Mouse (Mus musculus) intestine, postnatal 0 days (tissue): ENCODE measurements at regions not wholly inside any gene's neighbourhood (a gene's known extent, or its start where the extent isn't known, plus 50 kb on each side); places are given as distances from the start of the nearest gene placed in this dataset.

Experiments used
- ATAC-seq: fragments of 200-750 bp; cut with Nextera tagmentation; 2 replicates; pipeline ENCODE4 v1.8.0; 2017; ENCODE audit warnings: mild to moderate bottlenecking, moderate TSS enrichment, moderate library complexity
- H3K27ac ChIP-seq: fragments of 300-500 bp; sonication (generic); 2 replicates; pipeline ENCODE4 v1.5.1; 2014; ENCODE audit warnings: mild to moderate bottlenecking, low read depth, low read length, moderate library complexity
- H3K27me3 ChIP-seq: fragments of 300-500 bp; sonication (generic); replicated peaks from 2 replicates; pipeline ENCODE4 v1.6.1; 2014; ENCODE audit warnings: low read length, mixed read lengths; ENCODE audit not compliant: control insufficient read depth, insufficient read depth
- H3K36me3 ChIP-seq: fragments of 300-500 bp; sonication (generic); 2 replicates; pipeline ENCODE4 v1.6.1; 2014; ENCODE audit warnings: mild to moderate bottlenecking, moderate library complexity; ENCODE audit not compliant: control insufficient read depth, insufficient read depth
- H3K4me1 ChIP-seq: fragments of 300-500 bp; sonication (generic); replicated peaks from 2 replicates; pipeline ENCODE4 v1.6.1; 2014; ENCODE audit warnings: antibody characterized with exemption, low read length, mixed read lengths; ENCODE audit not compliant: control insufficient read depth, insufficient read depth
- H3K4me2 ChIP-seq: fragments of 300-500 bp; sonication (generic); replicated peaks from 2 replicates; pipeline ENCODE4 v1.6.1; 2014; ENCODE audit warnings: low read depth, mild to moderate bottlenecking, moderate library complexity
- H3K4me3 ChIP-seq: fragments of 300-500 bp; sonication (generic); 2 replicates; pipeline ENCODE4 v1.5.1; 2014; ENCODE audit warnings: low read depth, low read length
- H3K9ac ChIP-seq: fragments of 300-500 bp; sonication (generic); 2 replicates; pipeline ENCODE4 v1.6.1; 2014; ENCODE audit warnings: mild to moderate bottlenecking, low read depth, low read length
- H3K9me3 ChIP-seq: fragments of 300-500 bp; sonication (generic); 2 replicates; pipeline ENCODE4 v1.6.1; 2016; ENCODE audit warnings: mixed run types; ENCODE audit not compliant: control insufficient read depth
- CTCF ChIP-seq: sonication (generic); IDR thresholded peaks from 2 replicates; pipeline ENCODE4 v1.5.1; 2016; ENCODE audit warnings: low read depth, mild to moderate bottlenecking, control low read depth, antibody characterized with exemption, moderate library complexity
- WGBS: fragments of 180-500 bp; shearing (Covaris S2); extraction: QIAGEN DNeasy Blood & Tissue Kit; methylation state at CpG from one replicate; pipeline ENCODE4 v1.1.7; 2014; 5-methylcytosine and 5-hydroxymethylcytosine counted together

- H3K9me3 ChIP-seq = no peaks in the 10 kb centered on the region
- TF ChIP-seq CTCF = no peak
- no peak overlapping the region for H3K9ac ChIP-seq
- WGBS = 74% methylated on average over 3 of the region's 3 CpGs
- H3K36me3 ChIP-seq = no peaks in the 10 kb centered on the region
- H3K4me3 ChIP-seq = no peak overlapping the region
- H3K4me1 ChIP-seq = no peaks in the 10 kb centered on the region
- no peak for ATAC-seq
- no peaks in the 10 kb centered on the region for H3K27me3 ChIP-seq
- no peak overlapping the region for H3K4me2 ChIP-seq
- H3K27ac ChIP-seq = no peak overlapping the region
Observed at GRCm38 (mm10) chr12:90923148-90923547, 184.9 kb upstream of the Dio2 start.

GRCm38 (mm10) chr12:90921227-90921626 is 183.0 kb upstream of the Dio2 start:
- Histone ChIP-seq H3K27me3 (no peaks in the 10 kb centered on the region), H3K27ac (no peak overlapping the region), H3K4me3 (no peak overlapping the region), H3K9me3 (no peaks in the 10 kb centered on the region), H3K9ac (no peak overlapping the region), H3K4me1 (no peaks in the 10 kb centered on the region), H3K36me3 (no peaks in the 10 kb centered on the region), H3K4me2 (no peak overlapping the region)
- no peak for TF ChIP-seq CTCF
- WGBS = 81% methylated on average over 4 of the region's 4 CpGs
- no peak for ATAC-seq

GRCm38 (mm10) chr12:90915929-90916713 is 177.9 kb upstream of the Dio2 start:
- 81% methylated on average over 11 of the region's 11 CpGs for WGBS
- no peak for TF ChIP-seq CTCF
- Histone ChIP-seq H3K27ac (no peak overlapping the region), H3K27me3 (no peaks in the 10 kb centered on the region), H3K9me3 (no peaks in the 10 kb centered on the region), H3K9ac (no peak overlapping the region), H3K36me3 (no peaks in the 10 kb centered on the region), H3K4me1 (no peaks in the 10 kb centered on the region), H3K4me3 (no peak overlapping the region), H3K4me2 (no peak overlapping the region)
- ATAC-seq = no peak

GRCm38 (mm10) chr12:90903991-90904390 is 165.8 kb upstream of the Dio2 start:
- Histone ChIP-seq H3K9ac (no peak overlapping the region), H3K9me3 (no peaks in the 10 kb centered on the region), H3K36me3 (no peaks in the 10 kb centered on the region), H3K4me2 (no peak overlapping the region), H3K27me3 (no peaks in the 10 kb centered on the region), H3K4me1 (no peaks in the 10 kb centered on the region), H3K4me3 (no peak overlapping the region), H3K27ac (no peak overlapping the region)
- 76% methylated on average over 6 of the region's 6 CpGs for WGBS
- peak; percentile 67 for TF ChIP-seq CTCF
- no peak for ATAC-seq

- H3K9ac ChIP-seq = no peak overlapping the region
- 84% methylated on average over 9 of the region's 9 CpGs for WGBS
- H3K4me3 ChIP-seq = no peak overlapping the region
- H3K9me3 ChIP-seq = no peaks in the 10 kb centered on the region
- H3K27me3 ChIP-seq = no peaks in the 10 kb centered on the region
- TF ChIP-seq CTCF = no peak
- H3K4me1 ChIP-seq = no peaks in the 10 kb centered on the region
- ATAC-seq = no peak
- H3K27ac ChIP-seq = no peak overlapping the region
- no peak overlapping the region for H3K4me2 ChIP-seq
- no peaks in the 10 kb centered on the region for H3K36me3 ChIP-seq
Observed at GRCm38 (mm10) chr12:90893655-90894370, 155.6 kb upstream of the Dio2 start.

GRCm38 (mm10) chr12:90876230-90877005 is 138.2 kb upstream of the Dio2 start:
- WGBS = 71% methylated on average over 5 of the region's 5 CpGs
- H3K9ac ChIP-seq = no peak overlapping the region
- H3K4me2 ChIP-seq = no peak overlapping the region
- no peak overlapping the region for H3K4me3 ChIP-seq
- ATAC-seq = no peak
- no peaks in the 10 kb centered on the region for H3K27me3 ChIP-seq
- no peaks in the 10 kb centered on the region for H3K4me1 ChIP-seq
- TF ChIP-seq CTCF = no peak
- no peaks in the 10 kb centered on the region for H3K36me3 ChIP-seq
- no peaks in the 10 kb centered on the region for H3K9me3 ChIP-seq
- H3K27ac ChIP-seq = no peak overlapping the region
